ENCODE assay signal across 8 mouse cellular contexts in genomic region chr5:52113851-52114731, GRCm38 (mm10).
DNase-seq lines count a peak whose midpoint lies in the region; ATAC-seq and TF ChIP-seq lines count a peak whose summit lies in the region.

No protein-coding gene starts in this region.

- under 1% methylated on average over 49 of the region's 54 CpGs for WGBS in heart, embryonic 13.5 days
- WGBS in kidney, postnatal 0 days: under 1% methylated on average over 52 of the region's 54 CpGs
- under 1% methylated on average over 53 of the region's 54 CpGs for WGBS in liver, postnatal 0 days (ENCODE audit: insufficient replicate concordance)

- peaks cover 5% of the 10 kb centered on the region; the same call in 1 of the 2 replicates for H3K27me3 ChIP-seq in testis, adult 2 months (ENCODE audit: control insufficient read depth, insufficient read depth, low read length)
- peaks cover 56% of the 10 kb centered on the region for H3K27me3 ChIP-seq in heart, embryonic 13.5 days (replicated peaks)
- H3K27me3 ChIP-seq in kidney, postnatal 0 days (ENCODE audit: insufficient read depth, low read length): peaks cover 13% of the 10 kb centered on the region
- H3K27me3 ChIP-seq in liver, postnatal 0 days (ENCODE audit: insufficient read depth, low read length): peaks cover 67% of the 10 kb centered on the region

- no peak overlapping the region for H3K27ac ChIP-seq in testis, adult 2 months (ENCODE audit: control insufficient read depth, insufficient read depth, low read depth, low read length)
- H3K27ac ChIP-seq in cortical plate, adult 2 months (ENCODE audit: insufficient read depth, low read length): peak overlapping the region; percentile 62; the same call in 1 of the 2 replicates
- no peak overlapping the region for H3K27ac ChIP-seq in heart, embryonic 13.5 days (replicated peaks)
- peak overlapping the region; percentile 5; the same call in 1 of the 2 replicates for H3K27ac ChIP-seq in kidney, postnatal 0 days
- no peak overlapping the region for H3K27ac ChIP-seq in liver, postnatal 0 days (ENCODE audit: low read depth)

- no peak for TF ChIP-seq POLR2A in testis, adult 2 months (IDR thresholded peaks at IDR 0.05; ENCODE audit: control insufficient read depth, low read depth, low read length)
- no peak for TF ChIP-seq POLR2A in cortical plate, adult 2 months (IDR thresholded peaks at IDR 0.05; ENCODE audit: extremely low read depth, insufficient read depth, low read length)

- ATAC-seq in heart, embryonic 13.5 days (ENCODE audit: extremely low read depth, insufficient number of reproducible peaks, low FRiP score, low TSS enrichment): no peak
- ATAC-seq in kidney, postnatal 0 days (replicated peaks; ENCODE audit: low FRiP score, low read depth): 0 out of 2 replicates have a peak, but pooled peaks have one; percentile 19
- ATAC-seq in liver, postnatal 0 days: no peak
- no peak for ATAC-seq in inflammation-experienced regulatory T-cells, adult 6 months

- no peaks in the 10 kb centered on the region for H3K9me3 ChIP-seq in heart, embryonic 13.5 days
- H3K9me3 ChIP-seq in kidney, postnatal 0 days (replicated peaks; ENCODE audit: low read length): no peaks in the 10 kb centered on the region
- H3K9me3 ChIP-seq in liver, postnatal 0 days (ENCODE audit: low read length): no peaks in the 10 kb centered on the region

- DNase-seq in testis, postnatal 14 days (ENCODE audit: low spot score): no peak
- no peak for DNase-seq in kidney, postnatal 0 days (ENCODE audit: low spot score)
- no peak for DNase-seq in liver, postnatal 0 days
- peak; percentile 42 for DNase-seq in right cerebral cortex, postnatal 4 days

- no peaks in the 10 kb centered on the region for H3K36me3 ChIP-seq in testis, adult 2 months (ENCODE audit: control insufficient read depth, insufficient read depth, low read length)
- no peaks in the 10 kb centered on the region for H3K36me3 ChIP-seq in heart, embryonic 13.5 days
- no peaks in the 10 kb centered on the region for H3K36me3 ChIP-seq in kidney, postnatal 0 days (ENCODE audit: insufficient read depth, low read length)
- H3K36me3 ChIP-seq in liver, postnatal 0 days (replicated peaks; ENCODE audit: insufficient read depth, low read length): no peaks in the 10 kb centered on the region

- H3K4me2 ChIP-seq in heart, embryonic 13.5 days: peak overlapping the region; percentile 100
- peak overlapping the region; percentile 97 for H3K4me2 ChIP-seq in kidney, postnatal 0 days (ENCODE audit: low read length)
- peak overlapping the region; percentile 91 for H3K4me2 ChIP-seq in liver, postnatal 0 days (ENCODE audit: low read depth, low read length)

- H3K4me3 ChIP-seq in testis, adult 2 months (ENCODE audit: control insufficient read depth, low read depth, low read length): peak overlapping the region; percentile 76
- peak overlapping the region; percentile 81 for H3K4me3 ChIP-seq in cortical plate, adult 2 months (ENCODE audit: insufficient read depth, low read length)
- H3K4me3 ChIP-seq in heart, embryonic 13.5 days: peak overlapping the region; percentile 87
- peak overlapping the region; percentile 68 for H3K4me3 ChIP-seq in kidney, postnatal 0 days (replicated peaks; ENCODE audit: low read depth, low read length)
- peak overlapping the region; percentile 57 for H3K4me3 ChIP-seq in liver, postnatal 0 days (ENCODE audit: low read depth, low read length)

- H3K4me1 ChIP-seq in testis, adult 2 months (ENCODE audit: control insufficient read depth, insufficient read depth, low read length): peaks cover 19% of the 10 kb centered on the region
- peaks cover 6% of the 10 kb centered on the region; the same call in 1 of the 2 replicates for H3K4me1 ChIP-seq in cortical plate, adult 2 months (ENCODE audit: control insufficient read depth, insufficient read depth, low read length)
- H3K4me1 ChIP-seq in heart, embryonic 13.5 days: peaks cover 32% of the 10 kb centered on the region
- H3K4me1 ChIP-seq in kidney, postnatal 0 days (replicated peaks; ENCODE audit: insufficient read depth, low read length): peaks cover 16% of the 10 kb centered on the region
- peaks cover 25% of the 10 kb centered on the region for H3K4me1 ChIP-seq in liver, postnatal 0 days (ENCODE audit: insufficient read depth)

- TF ChIP-seq EP300 in liver, postnatal 0 days (IDR thresholded peaks at IDR 0.05; ENCODE audit: low read depth): no peak

- H3K9ac ChIP-seq in heart, embryonic 13.5 days: peak overlapping the region; percentile 85
- peak overlapping the region; percentile 53 for H3K9ac ChIP-seq in kidney, postnatal 0 days (ENCODE audit: low read depth, low read length)
- no peak overlapping the region for H3K9ac ChIP-seq in liver, postnatal 0 days (replicated peaks)

- TF ChIP-seq CTCF in testis, adult 2 months (IDR thresholded peaks at IDR 0.05; ENCODE audit: control insufficient read depth, insufficient read depth, insufficient replicate concordance, low read depth, low read length): no peak
- TF ChIP-seq CTCF in cortical plate, adult 2 months (IDR thresholded peaks at IDR 0.05; ENCODE audit: extremely low read depth, insufficient read depth, low read length): no peak
- TF ChIP-seq CTCF in kidney, postnatal 0 days (IDR thresholded peaks at IDR 0.05; ENCODE audit: low read depth): no peak
- no peak for TF ChIP-seq CTCF in liver, postnatal 0 days (IDR thresholded peaks at IDR 0.05; ENCODE audit: low read depth)

Comparison
In these comparisons a context has a peak if more than half of its experiments do, and no peak if none do; other contexts are left out.
1. H3K27ac ChIP-seq: peak in cortical plate, adult 2 months (single experiment) and kidney, postnatal 0 days (single experiment); none in testis, adult 2 months (single experiment), heart, embryonic 13.5 days (single experiment) and liver, postnatal 0 days (single experiment).
2. Peak in every context shown above with its lines, with median percentiles within 50 percentile points of each other: H3K4me3 ChIP-seq and H3K4me2 ChIP-seq.